ENCODE assay signal across 12 mouse cellular contexts in the genomic region with DNA sequence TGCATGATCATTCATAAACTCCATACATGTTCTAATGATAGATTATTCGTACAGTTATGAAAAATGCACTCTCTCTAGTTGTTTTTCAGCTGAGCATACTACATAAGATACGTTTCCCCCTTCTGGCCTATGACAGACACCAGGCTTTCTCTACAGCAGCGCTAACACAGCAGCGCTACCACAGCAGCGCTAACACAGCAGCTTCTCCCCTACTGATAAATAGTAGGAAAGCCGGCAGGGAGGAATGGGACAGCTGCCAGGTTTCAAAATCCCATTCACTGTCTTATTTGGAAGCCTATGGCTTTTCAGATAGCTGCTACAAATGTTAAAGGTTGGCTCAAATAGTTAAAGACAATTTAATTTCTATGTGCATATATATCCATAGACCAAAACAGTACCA.
DNase-seq lines count a peak whose midpoint lies in the region; ATAC-seq and TF ChIP-seq lines count a peak whose summit lies in the region.
"Had no signal": no experiment of that assay in that cellular context is flagged by ENCODE, and none has a peak within 500 bp of the region (broad histone marks: within the 10 kb centered on the region; RNA-seq: fewer than 3 reads in every experiment).

No protein-coding gene starts in this region.

- no peaks in the 10 kb centered on the region for H3K9me3 ChIP-seq in forebrain, embryonic 13.5 days (replicated peaks)
- no peaks in the 10 kb centered on the region for H3K9me3 ChIP-seq in forebrain, embryonic 11.5 days (ENCODE audit: control insufficient read depth, low read length)
- no peaks in the 10 kb centered on the region for H3K9me3 ChIP-seq in kidney, postnatal 0 days (replicated peaks; ENCODE audit: low read length)
- H3K9me3 ChIP-seq in kidney, embryonic 16.5 days (ENCODE audit: low read length) = no peaks in the 10 kb centered on the region
- H3K9me3 ChIP-seq in stomach, embryonic 16.5 days (replicated peaks; ENCODE audit: control insufficient read depth, low read length) = no peaks in the 10 kb centered on the region
- H3K9me3 ChIP-seq: hindbrain, embryonic 15.5 days had no signal

- H3K27me3 ChIP-seq in forebrain, embryonic 13.5 days = no peaks in the 10 kb centered on the region
- no peaks in the 10 kb centered on the region for H3K27me3 ChIP-seq in forebrain, embryonic 11.5 days (ENCODE audit: control insufficient read depth, insufficient read depth, low read length)
- no peaks in the 10 kb centered on the region for H3K27me3 ChIP-seq in kidney, postnatal 0 days (ENCODE audit: insufficient read depth, low read length)
- no peaks in the 10 kb centered on the region for H3K27me3 ChIP-seq in kidney, embryonic 16.5 days (ENCODE audit: insufficient read depth, low read length)
- H3K27me3 ChIP-seq in stomach, embryonic 16.5 days (ENCODE audit: control insufficient read depth, insufficient read depth, low read length) = no peaks in the 10 kb centered on the region
- H3K27me3 ChIP-seq: hindbrain, embryonic 15.5 days had no signal

- no peak for TF ChIP-seq CTCF in kidney, postnatal 0 days (IDR thresholded peaks at IDR 0.05; ENCODE audit: low read depth)

- H3K4me2 ChIP-seq in forebrain, embryonic 13.5 days = no peak overlapping the region
- no peak overlapping the region for H3K4me2 ChIP-seq in forebrain, embryonic 11.5 days (ENCODE audit: low read depth, low read length, severe bottlenecking)
- H3K4me2 ChIP-seq in kidney, postnatal 0 days (ENCODE audit: low read length) = no peak overlapping the region
- H3K4me2 ChIP-seq in kidney, embryonic 16.5 days (replicated peaks; ENCODE audit: low read depth, low read length) = no peak overlapping the region
- no peak overlapping the region for H3K4me2 ChIP-seq in stomach, embryonic 16.5 days (ENCODE audit: low read depth, low read length)
- H3K4me2 ChIP-seq: hindbrain, embryonic 15.5 days had no signal

- ATAC-seq in forebrain, embryonic 13.5 days = peak; percentile 48; the same call in 1 of the 2 replicates
- no peak for ATAC-seq in forebrain, embryonic 11.5 days (replicated peaks; ENCODE audit: low FRiP score)
- ATAC-seq in kidney, postnatal 0 days (replicated peaks; ENCODE audit: low FRiP score, low read depth) = no peak
- no peak for ATAC-seq in kidney, embryonic 16.5 days (ENCODE audit: low FRiP score, low TSS enrichment)
- peak; percentile 44; the same call in 1 of the 2 replicates for ATAC-seq in stomach, embryonic 16.5 days (ENCODE audit: insufficient read depth, low FRiP score)

- H3K4me1 ChIP-seq in forebrain, embryonic 13.5 days = peaks cover 7% of the 10 kb centered on the region
- no peaks in the 10 kb centered on the region for H3K4me1 ChIP-seq in forebrain, embryonic 11.5 days (replicated peaks; ENCODE audit: control insufficient read depth, insufficient read depth, low read length)
- H3K4me1 ChIP-seq in kidney, postnatal 0 days (replicated peaks; ENCODE audit: insufficient read depth, low read length) = no peaks in the 10 kb centered on the region
- H3K4me1 ChIP-seq in kidney, embryonic 16.5 days (ENCODE audit: insufficient read depth, low read length) = no peaks in the 10 kb centered on the region
- H3K4me1 ChIP-seq in stomach, embryonic 16.5 days (ENCODE audit: control insufficient read depth, insufficient read depth, low read length) = no peaks in the 10 kb centered on the region
- H3K4me1 ChIP-seq: hindbrain, embryonic 15.5 days had no signal

- no peak for DNase-seq in forebrain, embryonic 11.5 days (ENCODE audit: low spot score)
- DNase-seq in kidney, postnatal 0 days (ENCODE audit: low spot score) = peak; percentile 32
- DNase-seq in retina, adult 2 months (ENCODE audit: low read depth, low spot score) = peak; percentile 2
- DNase-seq in retina, postnatal 1 day = no peak
- DNase-seq in left cerebral cortex, postnatal 14 days (ENCODE audit: low spot score in 2 of 2) = no peak
- DNase-seq: embryo, embryonic 11 days had no signal

- H3K9ac ChIP-seq in forebrain, embryonic 13.5 days = no peak overlapping the region
- no peak overlapping the region for H3K9ac ChIP-seq in forebrain, embryonic 11.5 days (ENCODE audit: low read length)
- no peak overlapping the region for H3K9ac ChIP-seq in kidney, postnatal 0 days (ENCODE audit: low read depth, low read length)
- H3K9ac ChIP-seq in kidney, embryonic 16.5 days (replicated peaks; ENCODE audit: low read length) = no peak overlapping the region
- H3K9ac ChIP-seq in stomach, embryonic 16.5 days (ENCODE audit: low read length) = no peak overlapping the region
- H3K9ac ChIP-seq: hindbrain, embryonic 15.5 days had no signal

- H3K4me3 ChIP-seq in forebrain, embryonic 13.5 days = no peak overlapping the region
- H3K4me3 ChIP-seq in forebrain, embryonic 11.5 days (ENCODE audit: low read depth, low read length) = no peak overlapping the region
- H3K4me3 ChIP-seq in kidney, postnatal 0 days (replicated peaks; ENCODE audit: low read depth, low read length) = no peak overlapping the region
- H3K4me3 ChIP-seq in kidney, embryonic 16.5 days (ENCODE audit: low read length) = no peak overlapping the region
- no peak overlapping the region for H3K4me3 ChIP-seq in stomach, embryonic 16.5 days (replicated peaks; ENCODE audit: low read length)
- H3K4me3 ChIP-seq: hindbrain, embryonic 15.5 days; layer of hippocampus, adult 2 months had no signal

- WGBS in forebrain, embryonic 13.5 days = 40% methylated on average over 6 of the region's 6 CpGs
- 83% methylated on average over 6 of the region's 6 CpGs for WGBS in forebrain, embryonic 11.5 days
- 74% methylated on average over 6 of the region's 6 CpGs for WGBS in kidney, postnatal 0 days
- 76% methylated on average over 6 of the region's 6 CpGs for WGBS in kidney, embryonic 16.5 days
- WGBS in stomach, embryonic 16.5 days = 51% methylated on average over 6 of the region's 6 CpGs

- intact Hi-C loops in left cerebral cortex, postnatal 14 days (cut with DNase I) = no loop called here

- H3K27ac ChIP-seq in forebrain, embryonic 13.5 days = no peak overlapping the region
- no peak overlapping the region for H3K27ac ChIP-seq in forebrain, embryonic 11.5 days (ENCODE audit: low read depth, low read length)
- no peak overlapping the region for H3K27ac ChIP-seq in kidney, postnatal 0 days
- no peak overlapping the region for H3K27ac ChIP-seq in kidney, embryonic 16.5 days (ENCODE audit: low read length)
- no peak overlapping the region for H3K27ac ChIP-seq in stomach, embryonic 16.5 days (ENCODE audit: low read length)
- H3K27ac ChIP-seq: hindbrain, embryonic 15.5 days; layer of hippocampus, adult 2 months; macrophage had no signal

- peaks cover 53% of the 10 kb centered on the region for H3K36me3 ChIP-seq in forebrain, embryonic 13.5 days (ENCODE audit: poor library complexity, severe bottlenecking)
- no peaks in the 10 kb centered on the region for H3K36me3 ChIP-seq in forebrain, embryonic 11.5 days (ENCODE audit: control insufficient read depth, insufficient read depth, low read length)
- H3K36me3 ChIP-seq in kidney, postnatal 0 days (ENCODE audit: insufficient read depth, low read length) = peaks cover 36% of the 10 kb centered on the region; the same call in 1 of the 2 replicates
- H3K36me3 ChIP-seq in kidney, embryonic 16.5 days (ENCODE audit: insufficient read depth, low read length) = peaks cover 50% of the 10 kb centered on the region
- peaks cover 24% of the 10 kb centered on the region; the same call in 1 of the 2 replicates for H3K36me3 ChIP-seq in stomach, embryonic 16.5 days (ENCODE audit: control insufficient read depth, insufficient read depth, low read length)

Comparison
In these comparisons a context has a peak if more than half of its experiments do, and no peak if none do; other contexts are left out.
1. ATAC-seq: peak in forebrain, embryonic 13.5 days (single experiment) and stomach, embryonic 16.5 days (single experiment); none in forebrain, embryonic 11.5 days (single experiment), kidney, postnatal 0 days (single experiment) and kidney, embryonic 16.5 days (single experiment).
2. DNase-seq: peak in kidney, postnatal 0 days (single experiment) and retina, adult 2 months (single experiment); none in forebrain, embryonic 11.5 days (single experiment), retina, postnatal 1 day (single experiment) and left cerebral cortex, postnatal 14 days (0 of 2).